Mouse (Mus musculus) thymus, adult 2 months (tissue): Measurements from ENCODE around the gene Cd86. TPM values are rescaled to one million over a fixed set of nuclear protein-coding genes. Genes with fewer than 3 reads are reported as not detected.

Experiments used
- DNase-seq: peaks from one replicate; pipeline ENCODE4 v3.0.0; 2021
- H3K27ac ChIP-seq: fragments of 200-500 bp; 2 replicates; pipeline ENCODE4 v1.5.1; 2012; ENCODE audit warnings: low read length, control low read depth; ENCODE audit not compliant: control insufficient read depth, insufficient read depth
- H3K27me3 ChIP-seq: fragments of 200-500 bp; 2 replicates; pipeline ENCODE4 v1.6.1; 2012; ENCODE audit warnings: mild to moderate bottlenecking, low read length, moderate library complexity, mixed read lengths; ENCODE audit not compliant: control insufficient read depth, insufficient read depth
- H3K36me3 ChIP-seq: fragments of 200-500 bp; 2 replicates; pipeline ENCODE4 v1.6.1; 2012; ENCODE audit warnings: mild to moderate bottlenecking, low read length, moderate library complexity; ENCODE audit not compliant: control insufficient read depth, insufficient read depth
- H3K4me1 ChIP-seq: fragments of 200-500 bp; replicated peaks from 2 replicates; pipeline ENCODE4 v1.6.1; 2012; ENCODE audit warnings: low read length; ENCODE audit not compliant: control insufficient read depth, insufficient read depth
- H3K4me3 ChIP-seq: fragments of 200-500 bp; 2 replicates; pipeline ENCODE4 v1.5.1; 2012; ENCODE audit warnings: mild to moderate bottlenecking, low read length, control low read depth, moderate library complexity; ENCODE audit not compliant: control insufficient read depth, insufficient read depth
- CTCF ChIP-seq: fragments of 200-500 bp; IDR thresholded peaks from 2 replicates; pipeline ENCODE4 v1.5.1; 2012; ENCODE audit warnings: mild to moderate bottlenecking, control low read depth, low read length, moderate library complexity, borderline replicate concordance; ENCODE audit not compliant: control insufficient read depth, poor library complexity, insufficient read depth; ENCODE audit errors: extremely low read depth
- POLR2A ChIP-seq: fragments of 200-500 bp; IDR thresholded peaks from 2 replicates; pipeline ENCODE4 v1.6.1; 2012; ENCODE audit warnings: mild to moderate bottlenecking, low read length, control low read depth, moderate library complexity; ENCODE audit not compliant: control insufficient read depth, poor library complexity, insufficient read depth; ENCODE audit errors: extremely low read depth
- WGBS: fragments of 180-500 bp; shearing (Covaris S2); methylation state at CpG from one replicate; pipeline ENCODE4 v1.1.7; 2018; 5-methylcytosine and 5-hydroxymethylcytosine counted together
- polyA plus RNA-seq: library from polyadenylated mRNA; depleted of rRNA; stranded (reverse); fragments of >200 nt; gene quantifications from 2 replicates; pipeline ENCODE4 v1.2.3, GENCODE M21; 2012

Cd86 gene
- polyA plus RNA-seq, 1 experiment = 15.3 TPM

DNA sequence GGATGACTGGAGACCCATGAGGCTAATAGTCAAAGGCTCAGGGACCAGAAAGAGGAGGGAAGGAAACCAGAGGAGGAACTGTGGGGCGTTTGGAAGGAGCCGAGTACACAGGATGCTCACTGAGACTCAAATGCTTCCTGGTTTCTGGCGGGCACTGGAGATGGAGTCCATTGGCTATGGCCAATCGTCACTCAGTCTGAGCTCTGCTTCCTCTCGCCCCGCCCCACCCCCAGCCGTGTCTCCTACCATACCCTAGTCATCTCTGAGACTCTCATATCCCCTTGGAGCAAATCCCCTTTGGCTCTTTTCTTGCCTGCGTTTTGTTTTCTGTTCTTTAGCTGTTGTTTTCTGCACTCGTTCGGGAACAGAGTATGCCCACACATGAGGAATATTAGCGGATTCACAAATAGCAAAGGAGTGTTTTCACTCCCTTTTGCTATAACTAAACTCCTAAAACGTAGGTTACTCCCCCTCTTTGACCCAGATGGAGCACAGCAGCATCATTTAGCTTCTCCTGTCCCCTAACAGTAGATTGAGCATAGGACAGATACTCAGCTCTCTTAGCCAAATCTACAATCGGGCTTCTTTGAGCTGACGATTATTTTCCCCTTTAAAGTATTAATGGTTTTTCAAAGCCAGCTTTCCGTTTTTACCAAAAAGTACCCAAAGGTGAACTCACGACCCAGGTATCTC, 25.9 kb downstream of the Cd86 start:
- no peak overlapping the region for H3K27ac ChIP-seq
- no peaks in the 10 kb centered on the region for H3K36me3 ChIP-seq
- DNase-seq = no peak
- TF ChIP-seq CTCF (no peak), POLR2A (no peak)
- no peak overlapping the region for H3K4me3 ChIP-seq
- H3K27me3 ChIP-seq = no peaks in the 10 kb centered on the region
- H3K4me1 ChIP-seq = no peaks in the 10 kb centered on the region
- 90% methylated on average over 16 of the region's 16 CpGs for WGBS

DNA sequence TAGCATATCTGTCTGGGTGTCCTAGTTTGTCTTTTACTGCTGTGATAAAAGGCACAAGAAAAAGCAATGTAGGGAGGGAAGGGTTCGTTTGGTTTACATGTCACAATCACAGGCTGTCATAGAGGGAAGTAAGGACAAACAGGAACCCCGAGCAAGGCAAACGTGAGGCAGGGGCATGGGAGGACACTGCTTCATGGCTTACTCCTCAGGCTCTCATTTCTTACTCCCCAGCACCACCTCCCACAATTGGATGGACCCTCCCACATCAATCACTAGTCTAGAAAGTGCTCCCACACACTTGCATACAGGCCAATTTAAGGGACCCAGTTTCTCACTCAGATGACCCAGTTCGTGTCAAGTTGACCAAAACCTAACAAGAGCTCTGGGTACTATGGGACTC, 29.1 kb downstream of the Cd86 start:
- H3K27ac ChIP-seq = no peak overlapping the region
- no peaks in the 10 kb centered on the region for H3K36me3 ChIP-seq
- H3K4me1 ChIP-seq = no peaks in the 10 kb centered on the region
- TF ChIP-seq POLR2A (no peak), CTCF (no peak)
- H3K4me3 ChIP-seq = no peak overlapping the region
- DNase-seq = no peak
- no peaks in the 10 kb centered on the region for H3K27me3 ChIP-seq
- WGBS = 39% methylated on average over 4 of the region's 4 CpGs

DNA sequence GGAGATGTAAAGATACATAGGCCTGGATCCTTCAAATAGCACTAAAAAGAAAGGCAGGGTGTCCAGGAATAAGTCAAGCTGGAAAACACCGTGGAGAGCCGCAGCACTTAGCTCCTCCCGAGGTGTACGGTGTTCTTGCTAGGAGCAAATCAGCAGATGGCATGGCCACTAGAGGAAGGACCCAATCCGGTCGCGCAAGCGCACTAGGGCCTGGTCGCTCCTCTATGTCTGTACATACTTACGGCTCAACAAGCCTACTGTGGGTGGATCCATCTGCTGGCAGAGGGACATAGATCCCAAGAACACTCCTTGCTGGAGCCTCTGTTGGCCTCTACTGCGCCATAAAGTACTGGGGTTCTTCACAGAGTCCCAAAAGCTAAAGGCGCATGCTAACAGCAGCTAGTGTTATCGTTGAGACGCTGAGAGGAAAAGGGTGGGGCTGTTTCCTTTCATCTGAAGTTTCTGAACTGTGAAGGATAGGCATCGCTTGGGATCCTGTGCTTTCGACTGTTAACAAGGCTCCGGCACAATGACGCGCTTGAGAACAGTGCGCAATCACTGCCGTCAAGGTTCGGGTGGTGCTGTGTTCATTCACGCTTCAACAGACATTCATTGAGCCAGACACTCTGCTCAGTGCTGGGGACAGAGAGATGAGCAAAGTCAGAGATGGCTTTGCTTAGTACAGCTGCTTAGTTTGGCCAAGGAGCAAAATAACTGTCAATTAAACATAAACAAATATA, 30.7 kb downstream of the Cd86 start:
- no peaks in the 10 kb centered on the region for H3K36me3 ChIP-seq
- no peak overlapping the region for H3K4me3 ChIP-seq
- H3K27ac ChIP-seq = no peak overlapping the region
- DNase-seq = no peak
- H3K27me3 ChIP-seq = no peaks in the 10 kb centered on the region
- H3K4me1 ChIP-seq = no peaks in the 10 kb centered on the region
- WGBS = 93% methylated on average over 23 of the region's 23 CpGs
- no peak for TF ChIP-seq POLR2A

DNA sequence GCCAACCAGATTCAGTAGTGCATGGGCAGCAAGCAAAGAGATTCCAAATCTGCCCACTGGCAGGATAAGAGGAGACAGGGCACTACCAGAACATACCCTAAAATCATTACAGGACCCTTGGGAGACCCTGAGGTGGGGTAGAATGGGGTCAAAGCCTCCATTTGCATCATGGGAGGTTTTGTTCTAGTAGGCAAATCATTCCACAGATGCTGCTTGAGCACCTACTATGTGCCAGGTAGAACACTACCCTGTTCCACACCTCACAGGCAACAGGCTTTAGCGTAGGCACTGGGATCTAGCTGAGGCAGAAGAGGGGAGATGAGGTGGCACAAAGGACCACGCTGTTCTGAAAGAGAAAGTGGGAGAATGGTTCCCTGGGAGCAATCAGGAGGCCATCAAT, 31.5 kb downstream of the Cd86 start:
- H3K4me1 ChIP-seq = no peaks in the 10 kb centered on the region
- no peak for DNase-seq
- no peak for TF ChIP-seq POLR2A
- TF ChIP-seq CTCF = no peak
- H3K27ac ChIP-seq = no peak overlapping the region
- no peak overlapping the region for H3K4me3 ChIP-seq
- 93% methylated on average over 2 of the region's 2 CpGs for WGBS
- no peaks in the 10 kb centered on the region for H3K36me3 ChIP-seq
- H3K27me3 ChIP-seq = no peaks in the 10 kb centered on the region

DNA sequence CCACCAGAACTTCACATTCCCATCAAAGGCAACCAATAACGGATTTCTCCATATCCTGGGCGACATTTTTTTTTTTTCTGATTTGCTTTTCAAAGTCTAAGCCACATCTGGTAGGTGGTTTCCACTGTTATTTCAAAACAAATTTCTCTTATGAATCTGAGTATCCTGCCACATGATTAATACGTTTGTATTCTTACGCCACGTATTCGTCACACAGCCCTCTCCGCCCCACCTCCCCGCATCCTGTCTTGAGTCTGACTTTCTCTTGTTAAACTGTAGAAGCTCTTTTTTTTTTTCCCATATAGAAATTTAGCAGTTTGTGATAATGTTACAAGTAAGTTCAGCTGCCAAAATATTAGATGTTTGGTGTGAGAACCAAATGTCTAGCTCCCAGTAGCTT, 33.7 kb downstream of the Cd86 start:
- no peaks in the 10 kb centered on the region for H3K4me1 ChIP-seq
- H3K4me3 ChIP-seq = no peak overlapping the region
- H3K27ac ChIP-seq = no peak overlapping the region
- no peak for TF ChIP-seq CTCF
- no peak for TF ChIP-seq POLR2A
- 91% methylated on average over 8 of the region's 8 CpGs for WGBS
- no peaks in the 10 kb centered on the region for H3K36me3 ChIP-seq
- H3K27me3 ChIP-seq = no peaks in the 10 kb centered on the region
- no peak for DNase-seq

DNA sequence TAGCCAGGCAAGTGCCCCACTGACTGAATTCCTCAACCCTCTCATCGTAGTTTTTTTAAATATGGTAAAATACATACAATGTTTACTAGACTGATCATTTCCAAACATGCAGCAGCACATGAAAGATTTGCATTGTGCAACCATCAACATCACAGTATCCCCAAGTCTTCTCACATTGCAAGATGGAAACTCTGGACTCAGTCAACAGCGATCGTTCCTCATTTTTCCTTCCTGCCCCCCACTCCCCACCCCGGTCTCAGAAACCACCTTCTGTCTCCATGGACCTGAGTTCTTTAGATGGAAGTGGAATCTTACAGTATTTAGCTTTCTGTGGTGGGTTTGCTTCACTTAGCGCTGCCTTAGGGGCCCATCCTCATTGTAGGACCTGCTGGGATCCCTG, 34.3 kb downstream of the Cd86 start:
- DNase-seq = no peak
- no peak overlapping the region for H3K4me3 ChIP-seq
- H3K27ac ChIP-seq = no peak overlapping the region
- no peaks in the 10 kb centered on the region for H3K36me3 ChIP-seq
- H3K27me3 ChIP-seq = no peaks in the 10 kb centered on the region
- WGBS = 87% methylated on average over 5 of the region's 5 CpGs
- H3K4me1 ChIP-seq = no peaks in the 10 kb centered on the region
- TF ChIP-seq POLR2A = no peak
